Mouse (Mus musculus) subcutaneous adipose tissue, adult 2 months (tissue): Measurements from ENCODE around the gene Trim14. TPM values are rescaled to one million over a fixed set of nuclear protein-coding genes. Genes with fewer than 3 reads are reported as not detected.

Source experiments
- polyA plus RNA-seq: library from polyadenylated mRNA; depleted of rRNA; stranded (reverse); fragments of >200 nt; gene quantifications from 2 replicates; pipeline ENCODE4 v1.2.3, GENCODE M21; 2012; ENCODE audit warnings: low replicate concordance; rRNA removed

Trim14 gene
- 14.2 and 19.4 TPM in 2 replicates for polyA plus RNA-seq

DNA sequence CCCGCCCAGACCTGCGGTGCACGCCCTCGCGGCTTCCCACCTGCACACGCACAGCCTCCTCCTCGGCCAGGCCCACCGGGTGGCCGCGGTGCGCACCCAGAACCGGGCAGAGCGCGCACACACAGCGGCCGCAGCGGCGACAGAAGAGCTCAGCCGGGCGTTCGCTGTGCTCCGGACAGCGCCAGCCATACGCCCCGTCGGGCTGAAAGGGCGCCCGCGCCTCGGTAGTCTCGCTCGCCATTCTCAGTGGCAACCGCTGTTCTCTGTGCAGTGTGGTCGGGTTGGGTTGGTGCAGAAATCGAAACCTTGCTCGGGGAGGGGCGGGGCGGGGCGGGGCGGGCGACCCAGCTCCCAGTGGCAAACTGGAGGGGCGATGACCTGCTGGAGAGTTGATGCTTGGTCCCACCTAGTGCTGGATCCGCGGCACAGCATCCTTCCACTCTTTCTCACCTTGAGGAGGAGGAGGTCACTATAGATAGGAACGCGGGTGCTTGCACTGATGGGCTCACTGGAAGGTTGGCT is at the start of gene Trim14:
TSS of gene Trim14 (minus strand) at position 302 of the 522 bp plus-strand sequence.

DNA sequence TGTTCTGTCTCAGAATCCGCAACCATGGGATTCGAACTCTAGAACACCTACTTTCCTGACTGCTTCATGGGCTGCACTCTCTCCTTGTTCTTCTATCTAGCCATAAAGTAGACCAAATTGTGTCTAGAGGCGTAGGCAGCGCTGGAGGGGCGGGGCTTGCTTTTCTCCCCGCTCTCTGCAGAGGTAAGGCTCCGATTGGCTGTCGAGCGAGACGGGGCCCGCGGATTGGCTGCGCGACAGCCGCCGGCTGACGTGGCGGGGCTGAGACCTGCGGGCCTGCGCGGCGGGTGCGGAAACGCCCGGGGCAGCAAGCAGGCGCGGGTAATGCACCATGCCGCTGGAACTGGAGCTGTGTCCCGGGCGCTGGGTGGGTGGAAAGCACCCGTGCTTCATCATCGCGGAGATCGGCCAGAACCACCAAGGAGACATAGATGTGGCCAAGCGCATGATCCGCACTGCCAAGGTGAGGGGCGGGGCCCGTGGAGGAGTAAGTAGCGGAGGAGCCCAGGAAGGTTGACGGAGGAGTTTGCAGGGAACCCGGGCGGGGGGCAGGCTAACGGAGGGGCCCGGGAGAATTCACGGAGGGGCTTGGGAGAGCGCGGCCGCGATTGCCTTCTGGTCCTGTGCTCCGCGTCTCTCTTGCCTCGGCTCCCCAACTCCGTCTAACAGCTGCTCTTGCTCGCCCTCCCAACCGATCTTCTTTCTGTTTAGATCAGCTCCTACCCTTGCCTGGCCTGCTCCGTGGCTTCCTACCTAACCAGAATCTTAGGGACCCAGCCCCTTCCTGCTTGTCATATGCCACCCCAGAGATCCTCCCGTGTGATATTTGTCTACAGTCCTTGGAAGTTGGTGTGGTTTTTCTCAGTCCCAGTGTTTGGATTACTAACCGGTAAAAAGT is 46.7 kb downstream of the Trim14 start, which contains the start of gene Nans:
TSS of gene Nans (plus strand) at position 221 of the 898 bp plus-strand sequence.

DNA sequence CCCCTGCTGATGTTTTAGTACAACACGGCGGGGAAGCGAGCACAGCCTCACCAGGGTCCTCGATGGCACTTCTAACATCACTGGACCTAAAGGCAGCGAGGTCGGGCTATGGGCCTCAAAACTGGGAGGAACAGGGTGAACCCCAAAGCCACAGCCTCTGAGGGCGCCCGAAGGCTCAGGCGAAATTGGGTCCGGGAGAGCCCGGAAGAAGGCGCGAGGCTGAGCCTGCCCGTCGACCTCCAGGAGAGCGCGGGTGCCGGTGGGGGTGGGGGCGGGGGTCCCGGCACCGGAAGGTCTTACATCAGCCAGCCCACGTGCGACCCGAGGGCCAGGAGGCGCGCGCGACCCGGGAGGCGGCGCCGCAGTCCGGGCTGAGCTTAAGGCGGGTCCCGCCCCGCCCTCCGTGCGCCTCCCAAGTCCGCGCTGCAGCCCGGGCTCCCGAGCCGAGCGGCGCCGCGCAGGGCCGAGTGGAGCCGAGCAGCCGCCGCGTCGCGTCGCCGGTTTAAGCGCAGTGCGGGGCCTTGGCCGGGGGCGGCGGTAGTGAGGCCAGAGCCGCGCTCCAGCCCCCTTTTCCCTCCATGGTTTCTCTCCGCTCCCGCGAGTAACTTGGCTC is 85.3 kb downstream of the Trim14 start, which contains the start of gene Anp32b:
TSS of gene Anp32b (plus strand) at position 384 of the 613 bp plus-strand sequence.

Other genes with a start within 250 kb of the Trim14 start
- not detected in 2 replicates for gene Foxe1, start 192.5 kb downstream of the Trim14 start, polyA plus RNA-seq
- gene Trmo, start 146.7 kb downstream of the Trim14 start, polyA plus RNA-seq = 3.9 and 8.4 TPM in 2 replicates
- not detected in 2 replicates for gene Hemgn, start 122.6 kb downstream of the Trim14 start, polyA plus RNA-seq
- gene Anp32b, start 85.2 kb downstream of the Trim14 start, polyA plus RNA-seq = 4.2 and 22.5 TPM in 2 replicates
- 23.7 and 33.6 TPM in 2 replicates for gene Nans, start 46.9 kb downstream of the Trim14 start, polyA plus RNA-seq
- 3.6 and 27.2 TPM in 2 replicates for gene Coro2a, start 66.1 kb upstream of the Trim14 start, polyA plus RNA-seq
- 8.8 and 14.1 TPM in 2 replicates for gene Tbc1d2, start 114.1 kb upstream of the Trim14 start, polyA plus RNA-seq